Mouse (Mus musculus): ENCODE measurements around the gene Gm16181.

DNA sequence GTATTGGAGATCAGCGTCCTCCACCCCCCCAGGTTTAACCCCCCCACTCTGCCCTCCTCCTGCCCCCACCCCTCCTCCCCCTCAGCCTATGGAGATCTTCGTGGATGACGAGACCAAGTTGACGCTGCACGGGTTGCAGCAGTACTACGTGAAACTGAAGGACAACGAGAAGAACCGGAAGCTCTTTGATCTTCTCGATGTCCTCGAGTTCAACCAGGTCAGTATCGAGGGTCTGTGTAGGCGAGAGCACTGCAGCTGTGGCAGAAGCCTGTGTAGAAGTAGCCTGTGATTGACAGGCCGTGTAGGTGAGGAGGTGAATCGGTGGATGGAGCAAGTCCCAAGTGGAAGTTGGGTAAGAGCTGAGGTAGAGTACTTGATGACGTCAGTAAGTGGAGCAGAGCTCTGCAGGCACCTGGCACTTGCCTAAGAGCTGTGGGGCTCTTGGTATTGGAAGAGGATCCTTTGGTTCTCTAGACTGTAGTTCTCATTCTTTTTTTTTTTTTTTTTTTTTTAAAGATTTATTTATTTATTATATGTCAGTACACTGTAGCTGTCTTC lies 30.6 kb downstream of the Gm16181 start:
- no peak for TF ChIP-seq CTCF (conservative IDR thresholded peaks at IDR 0.05; ENCODE audit: low read length)
- TF ChIP-seq POU5F1 (IDR thresholded peaks at IDR 0.05; ENCODE audit: borderline replicate concordance, low read length), result no peak

All from E14TG2a.4 (cell line).